Mouse (Mus musculus): ENCODE data around the gene Pgr. TPM values are rescaled to one million over a fixed set of nuclear protein-coding genes. Genes with fewer than 3 reads are reported as not detected.

Pgr gene
- polyA plus RNA-seq, 2 experiments: 0.72 to 1.1 TPM

- no peak for TF ChIP-seq POLR2A (IDR thresholded peaks at IDR 0.05; ENCODE audit: borderline replicate concordance, extremely low read depth, insufficient read depth, insufficient read length)
- H3K9me3 ChIP-seq (ENCODE audit: control insufficient read depth, low read length): no peaks in the 10 kb centered on the region
- no peaks in the 10 kb centered on the region for H3K36me3 ChIP-seq (ENCODE audit: control insufficient read depth, insufficient read depth, low read length)
- no peak for DNase-seq (ENCODE audit: low spot score)
- H3K4me3 ChIP-seq (replicated peaks; ENCODE audit: low read length): no peak overlapping the region
- H3K4me1 ChIP-seq (ENCODE audit: control insufficient read depth, insufficient read depth, low read length): no peaks in the 10 kb centered on the region
- ATAC-seq (ENCODE audit: low FRiP score, low read depth): no peak
- H3K27ac ChIP-seq (replicated peaks; ENCODE audit: low read depth, low read length): no peak overlapping the region
- H3K9ac ChIP-seq (ENCODE audit: low read depth, low read length, severe bottlenecking): no peak overlapping the region
- H3K4me2 ChIP-seq (replicated peaks; ENCODE audit: low read depth, low read length, severe bottlenecking): no peak overlapping the region
- no peaks in the 10 kb centered on the region for H3K27me3 ChIP-seq (ENCODE audit: control insufficient read depth, insufficient read depth, low read length)
Observed at GRCm38 (mm10) chr9:8953306-8953705, 53.7 kb downstream of the Pgr start.

GRCm38 (mm10) chr9:8964512-8965133 is 65.0 kb downstream of the Pgr start:
- Histone ChIP-seq H3K36me3 (ENCODE audit: control insufficient read depth, insufficient read depth, low read length) (no peaks in the 10 kb centered on the region), H3K27me3 (ENCODE audit: control insufficient read depth, insufficient read depth, low read length) (no peaks in the 10 kb centered on the region), H3K27ac (replicated peaks; ENCODE audit: low read depth, low read length) (no peak overlapping the region), H3K4me2 (replicated peaks; ENCODE audit: low read depth, low read length, severe bottlenecking) (no peak overlapping the region), H3K9me3 (ENCODE audit: control insufficient read depth, low read length) (no peaks in the 10 kb centered on the region), H3K4me3 (replicated peaks; ENCODE audit: low read length) (no peak overlapping the region), H3K9ac (ENCODE audit: low read depth, low read length, severe bottlenecking) (no peak overlapping the region), H3K4me1 (ENCODE audit: control insufficient read depth, insufficient read depth, low read length) (no peaks in the 10 kb centered on the region)
- no peak for ATAC-seq (ENCODE audit: low FRiP score, low read depth)
- no peak for TF ChIP-seq POLR2A (IDR thresholded peaks at IDR 0.05; ENCODE audit: borderline replicate concordance, extremely low read depth, insufficient read depth, insufficient read length)
- WGBS: 66% methylated on average over 8 of the region's 8 CpGs
- no peak for DNase-seq (ENCODE audit: low spot score)

- WGBS: 39% methylated on average over 7 of the region's 7 CpGs
- Histone ChIP-seq H3K36me3 (ENCODE audit: control insufficient read depth, insufficient read depth, low read length) (no peaks in the 10 kb centered on the region), H3K27me3 (ENCODE audit: control insufficient read depth, insufficient read depth, low read length) (no peaks in the 10 kb centered on the region), H3K4me1 (ENCODE audit: control insufficient read depth, insufficient read depth, low read length) (no peaks in the 10 kb centered on the region), H3K4me3 (replicated peaks; ENCODE audit: low read length) (no peak overlapping the region), H3K9ac (ENCODE audit: low read depth, low read length, severe bottlenecking) (no peak overlapping the region), H3K4me2 (replicated peaks; ENCODE audit: low read depth, low read length, severe bottlenecking) (no peak overlapping the region), H3K27ac (replicated peaks; ENCODE audit: low read depth, low read length) (no peak overlapping the region), H3K9me3 (ENCODE audit: control insufficient read depth, low read length) (no peaks in the 10 kb centered on the region)
- DNase-seq (ENCODE audit: low spot score) (peak; percentile 70), ATAC-seq (ENCODE audit: low FRiP score, low read depth) (peak; percentile 55)
- TF ChIP-seq POLR2A (IDR thresholded peaks at IDR 0.05; ENCODE audit: borderline replicate concordance, extremely low read depth, insufficient read depth, insufficient read length): no peak
Observed at GRCm38 (mm10) chr9:8970240-8970639, 70.6 kb downstream of the Pgr start.

DNA sequence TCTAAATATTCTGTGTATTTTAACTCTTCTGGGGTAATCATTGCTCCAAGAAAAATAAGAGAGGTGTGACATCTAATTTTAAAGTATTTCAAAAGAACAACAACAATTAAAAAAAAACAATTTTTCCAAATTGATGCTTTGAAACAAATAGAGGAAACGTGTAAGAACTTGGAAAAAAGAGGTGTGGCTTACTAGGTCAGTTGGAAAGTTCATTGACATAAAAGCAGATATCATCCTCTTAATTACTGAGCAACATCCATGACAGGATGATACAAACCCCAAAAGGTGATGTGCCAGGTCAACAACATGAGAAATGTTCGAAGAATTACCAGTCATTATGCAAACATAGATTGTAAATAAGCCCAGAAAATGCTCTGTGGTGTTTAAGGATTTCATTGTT is 71.9 kb downstream of the Pgr start, which contains the start of gene Gm16485:
Gm16485 (plus strand) TSS at position 301 of the 400 bp plus-strand sequence.
- Histone ChIP-seq H3K4me1 (ENCODE audit: control insufficient read depth, insufficient read depth, low read length) (no peaks in the 10 kb centered on the region), H3K4me2 (replicated peaks; ENCODE audit: low read depth, low read length, severe bottlenecking) (no peak within 1 kb of the TSS), H3K9me3 (ENCODE audit: control insufficient read depth, low read length) (no peaks in the 10 kb centered on the region), H3K36me3 (ENCODE audit: control insufficient read depth, insufficient read depth, low read length) (no peaks in the 10 kb centered on the region), H3K27me3 (ENCODE audit: control insufficient read depth, insufficient read depth, low read length) (no peaks in the 10 kb centered on the region), H3K9ac (ENCODE audit: low read depth, low read length, severe bottlenecking) (no peak within 1 kb of the TSS), H3K4me3 (replicated peaks; ENCODE audit: low read length) (no peak within 1 kb of the TSS), H3K27ac (replicated peaks; ENCODE audit: low read depth, low read length) (no peak within 1 kb of the TSS)
- DNase-seq (ENCODE audit: low spot score) (no peak), ATAC-seq (ENCODE audit: low FRiP score, low read depth) (no peak)
- 75% methylated on average over 2 of the region's 2 CpGs for WGBS
- TF ChIP-seq POLR2A (IDR thresholded peaks at IDR 0.05; ENCODE audit: borderline replicate concordance, extremely low read depth, insufficient read depth, insufficient read length): no peak

- Histone ChIP-seq H3K9me3 (ENCODE audit: control insufficient read depth, low read length) (no peaks in the 10 kb centered on the region), H3K9ac (ENCODE audit: low read depth, low read length, severe bottlenecking) (no peak overlapping the region), H3K4me2 (replicated peaks; ENCODE audit: low read depth, low read length, severe bottlenecking) (no peak overlapping the region), H3K27ac (replicated peaks; ENCODE audit: low read depth, low read length) (no peak overlapping the region), H3K36me3 (ENCODE audit: control insufficient read depth, insufficient read depth, low read length) (no peaks in the 10 kb centered on the region), H3K4me3 (replicated peaks; ENCODE audit: low read length) (no peak overlapping the region), H3K4me1 (ENCODE audit: control insufficient read depth, insufficient read depth, low read length) (no peaks in the 10 kb centered on the region), H3K27me3 (ENCODE audit: control insufficient read depth, insufficient read depth, low read length) (no peaks in the 10 kb centered on the region)
- no peak for TF ChIP-seq POLR2A (IDR thresholded peaks at IDR 0.05; ENCODE audit: borderline replicate concordance, extremely low read depth, insufficient read depth, insufficient read length)
- DNase-seq (ENCODE audit: low spot score) (no peak), ATAC-seq (ENCODE audit: low FRiP score, low read depth) (no peak)
- WGBS: 49% methylated on average over 2 of the region's 2 CpGs
Observed at GRCm38 (mm10) chr9:8977775-8978174, 78.1 kb downstream of the Pgr start.

All from limb, embryonic 14.5 days (tissue).